Mouse (Mus musculus) adrenal gland, postnatal 10 days (tissue): Measurements from ENCODE around the gene Smtn. TPM values are rescaled to one million over a fixed set of nuclear protein-coding genes. Genes with fewer than 3 reads are reported as not detected.

Experiments
- total RNA-seq, 2 experiments: library from RNA; stranded (reverse); gene quantifications; 2 replicates each; pipeline ENCODE4 v1.2.3; 2021

Gene Smtn
- total RNA-seq, 2 experiments from 2014 or later: 63.4 to 81.0 TPM

Other genes starting within 250 kb of the Smtn start
- 10 to 100 TPM; 13.3 to 17.8 TPM for gene Pik3ip1, start 210.2 kb downstream of the Smtn start, total RNA-seq
- gene Limk2, start 131.4 kb downstream of the Smtn start, total RNA-seq: 10 to 100 TPM; 23.8 to 33.2 TPM
- 10 to 100 TPM; 28.3 to 30.5 TPM for gene Rnf185, start 88.2 kb downstream of the Smtn start, total RNA-seq
- under 1 TPM in 1 of 2 experiments, not detected in 1; 0.21 TPM for gene Pla2g3, start 52.3 kb downstream of the Smtn start, total RNA-seq
- gene Inpp5j, start 35.8 kb downstream of the Smtn start, total RNA-seq: 1 to 10 TPM in 1 of 2 experiments, under 1 TPM in 1; 0.66 to 1.5 TPM
- 10 to 100 TPM; 42.7 to 43.6 TPM for gene Selenom, start 25.9 kb downstream of the Smtn start, total RNA-seq
- gene Morc2a, start 108.6 kb upstream of the Smtn start, total RNA-seq: 10 to 100 TPM; 33.1 to 44.9 TPM